Mouse (Mus musculus): ENCODE results near the gene Rimklb. TPM values are rescaled to one million over a fixed set of nuclear protein-coding genes. Genes with fewer than 3 reads are reported as not detected.

Rimklb gene
- polyA plus RNA-seq, 1 experiment from 2014 or later: 8.3 TPM

DNA sequence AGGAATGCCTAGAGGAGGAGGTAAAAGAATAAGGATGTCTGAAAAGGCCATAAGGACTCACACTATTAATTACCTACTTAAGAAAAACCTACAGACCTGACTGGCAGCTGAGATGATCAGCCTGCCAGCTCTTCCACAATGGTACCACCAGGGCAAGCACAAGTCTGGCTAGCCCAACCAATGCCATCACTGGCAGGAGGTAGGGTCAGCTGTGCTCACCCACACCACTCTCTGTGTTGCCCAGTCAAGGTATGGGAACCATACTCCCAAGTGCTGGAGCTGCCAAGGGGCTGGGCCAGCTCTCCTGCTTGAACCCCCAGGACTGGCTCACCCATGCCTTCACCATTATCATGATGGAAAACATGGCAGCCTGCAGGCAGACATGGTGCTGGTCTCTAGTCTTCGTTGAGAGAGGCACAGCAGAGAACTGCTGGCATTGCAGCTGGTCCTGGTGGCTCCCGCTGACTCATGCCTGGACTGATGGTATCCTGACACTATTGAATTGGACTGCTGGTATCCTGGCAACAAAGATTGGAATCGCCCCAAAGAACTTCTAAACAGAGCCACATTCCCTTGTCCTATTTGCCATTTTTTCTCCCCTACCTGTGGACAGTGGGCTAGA lies 32.4 kb downstream of the Rimklb start:
- ATAC-seq (ENCODE audit: low read depth): no peak
- no peaks in the 10 kb centered on the region for H3K4me1 ChIP-seq (replicated peaks; ENCODE audit: control insufficient read depth, insufficient read depth, low read length)
- 78% methylated on average over 3 of the region's 3 CpGs for WGBS

GRCm38 (mm10) chr6:122458946-122459693 lies 39.4 kb downstream of the Rimklb start:
- peaks cover 2% of the 10 kb centered on the region for H3K36me3 ChIP-seq (ENCODE audit: control insufficient read depth, insufficient read depth, low read length)
- H3K27me3 ChIP-seq (ENCODE audit: control insufficient read depth, insufficient read depth, low read depth, low read length): no peaks in the 10 kb centered on the region
- H3K27ac ChIP-seq (ENCODE audit: low read length): no peak overlapping the region

More for the DNA sequence above, 32.4 kb downstream of the Rimklb start:
- H3K9me3 ChIP-seq (ENCODE audit: control insufficient read depth, low read length): no peaks in the 10 kb centered on the region
- no peak overlapping the region for H3K27ac ChIP-seq (ENCODE audit: low read length)
- no peaks in the 10 kb centered on the region; the same call in 1 of the 2 replicates for H3K36me3 ChIP-seq (ENCODE audit: control insufficient read depth, insufficient read depth, low read length)
- H3K9ac ChIP-seq (ENCODE audit: low read length): no peak overlapping the region
- H3K27me3 ChIP-seq (ENCODE audit: control insufficient read depth, insufficient read depth, low read depth, low read length): no peaks in the 10 kb centered on the region
- no peak overlapping the region for H3K4me2 ChIP-seq (ENCODE audit: low read depth, low read length)
- no peak overlapping the region for H3K4me3 ChIP-seq (ENCODE audit: low read length)

DNA sequence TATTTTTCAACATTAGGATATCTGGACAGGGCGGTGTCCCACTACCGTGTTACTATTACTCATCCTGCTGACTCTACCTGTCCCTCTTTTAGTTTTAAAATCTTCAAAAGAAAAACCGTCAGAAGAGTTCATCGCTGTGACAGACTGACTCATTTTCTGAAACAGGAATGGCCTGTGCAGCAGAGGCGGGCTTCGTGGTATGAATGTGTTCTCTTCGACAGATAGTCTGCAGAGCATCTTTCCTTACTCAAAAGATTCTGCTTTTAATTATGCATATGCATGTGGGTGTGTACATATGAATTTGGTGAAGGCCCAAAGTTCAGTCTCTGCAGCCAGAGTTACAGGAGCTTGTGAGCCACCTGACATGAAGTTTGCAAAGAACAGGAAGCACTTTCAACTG lies 50.7 kb downstream of the Rimklb start:
- Histone ChIP-seq H3K4me2 (ENCODE audit: low read depth, low read length) (no peak overlapping the region), H3K4me3 (ENCODE audit: low read length) (no peak overlapping the region), H3K9me3 (ENCODE audit: control insufficient read depth, low read length) (no peaks in the 10 kb centered on the region), H3K9ac (ENCODE audit: low read length) (no peak overlapping the region), H3K27ac (ENCODE audit: low read length) (no peak overlapping the region), H3K36me3 (ENCODE audit: control insufficient read depth, insufficient read depth, low read length) (no peaks in the 10 kb centered on the region), H3K4me1 (replicated peaks; ENCODE audit: control insufficient read depth, insufficient read depth, low read length) (no peaks in the 10 kb centered on the region), H3K27me3 (ENCODE audit: control insufficient read depth, insufficient read depth, low read depth, low read length) (no peaks in the 10 kb centered on the region)
- ATAC-seq (ENCODE audit: low read depth): no peak
- 93% methylated on average over 7 of the region's 7 CpGs for WGBS

More at GRCm38 (mm10) chr6:122458946-122459693, 39.4 kb downstream of the Rimklb start:
- no peak overlapping the region for H3K4me3 ChIP-seq (ENCODE audit: low read length)
- no peak overlapping the region for H3K9ac ChIP-seq (ENCODE audit: low read length)
- ATAC-seq (ENCODE audit: low read depth): no peak
- no peaks in the 10 kb centered on the region for H3K4me1 ChIP-seq (replicated peaks; ENCODE audit: control insufficient read depth, insufficient read depth, low read length)
- no peak overlapping the region for H3K4me2 ChIP-seq (ENCODE audit: low read depth, low read length)
- 91% methylated on average over 8 of the region's 8 CpGs for WGBS
- no peaks in the 10 kb centered on the region for H3K9me3 ChIP-seq (ENCODE audit: control insufficient read depth, low read length)

GRCm38 (mm10) chr6:122445215-122445614 lies 53.3 kb downstream of the Rimklb start:
- Histone ChIP-seq H3K4me2 (ENCODE audit: low read depth, low read length) (no peak overlapping the region), H3K4me3 (ENCODE audit: low read length) (no peak overlapping the region)
- 69% methylated on average over 6 of the region's 6 CpGs for WGBS

DNA sequence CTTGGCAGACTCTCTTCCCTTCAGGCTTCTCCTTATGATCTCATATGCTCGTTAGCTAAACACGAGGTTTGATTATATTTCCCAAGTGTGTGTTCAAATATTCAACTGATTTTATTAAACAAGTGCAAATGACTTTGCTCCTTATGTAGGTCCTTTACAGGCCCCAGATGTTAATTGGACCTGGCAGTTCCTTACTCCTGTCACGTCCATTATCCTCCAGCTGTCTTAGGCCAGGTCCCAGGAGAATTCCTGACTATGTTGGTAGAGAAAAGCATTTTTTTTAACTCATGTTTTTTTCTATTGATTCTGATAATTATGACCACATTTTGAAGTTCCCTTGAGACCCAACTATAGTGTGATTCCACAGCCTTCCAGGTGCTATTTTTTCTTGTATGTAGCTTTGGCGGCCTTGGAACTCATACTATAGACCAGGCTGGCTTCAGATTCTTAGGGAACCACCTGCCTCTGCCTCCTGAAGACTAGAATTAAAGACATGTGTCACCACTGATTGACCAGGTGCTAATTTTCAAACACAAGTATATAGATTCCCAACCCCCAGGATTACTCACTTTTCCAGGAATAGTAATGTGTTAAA lies 57.8 kb downstream of the Rimklb start:
- Histone ChIP-seq H3K27ac (ENCODE audit: low read length) (no peak overlapping the region), H3K27me3 (ENCODE audit: control insufficient read depth, insufficient read depth, low read depth, low read length) (no peaks in the 10 kb centered on the region), H3K9ac (ENCODE audit: low read length) (no peak overlapping the region), H3K36me3 (ENCODE audit: control insufficient read depth, insufficient read depth, low read length) (no peaks in the 10 kb centered on the region), H3K4me3 (ENCODE audit: low read length) (no peak overlapping the region), H3K4me1 (replicated peaks; ENCODE audit: control insufficient read depth, insufficient read depth, low read length) (no peaks in the 10 kb centered on the region), H3K9me3 (ENCODE audit: control insufficient read depth, low read length) (no peaks in the 10 kb centered on the region), H3K4me2 (ENCODE audit: low read depth, low read length) (no peak overlapping the region)
- no peak for ATAC-seq (ENCODE audit: low read depth)
- 71% methylated on average over 4 of the region's 4 CpGs for WGBS

More at GRCm38 (mm10) chr6:122445215-122445614, 53.3 kb downstream of the Rimklb start:
- Histone ChIP-seq H3K27ac (ENCODE audit: low read length) (no peak overlapping the region), H3K36me3 (ENCODE audit: control insufficient read depth, insufficient read depth, low read length) (no peaks in the 10 kb centered on the region), H3K27me3 (ENCODE audit: control insufficient read depth, insufficient read depth, low read depth, low read length) (no peaks in the 10 kb centered on the region), H3K9me3 (ENCODE audit: control insufficient read depth, low read length) (no peaks in the 10 kb centered on the region), H3K4me1 (replicated peaks; ENCODE audit: control insufficient read depth, insufficient read depth, low read length) (no peaks in the 10 kb centered on the region), H3K9ac (ENCODE audit: low read length) (no peak overlapping the region)
- no peak for ATAC-seq (ENCODE audit: low read depth)

DNA sequence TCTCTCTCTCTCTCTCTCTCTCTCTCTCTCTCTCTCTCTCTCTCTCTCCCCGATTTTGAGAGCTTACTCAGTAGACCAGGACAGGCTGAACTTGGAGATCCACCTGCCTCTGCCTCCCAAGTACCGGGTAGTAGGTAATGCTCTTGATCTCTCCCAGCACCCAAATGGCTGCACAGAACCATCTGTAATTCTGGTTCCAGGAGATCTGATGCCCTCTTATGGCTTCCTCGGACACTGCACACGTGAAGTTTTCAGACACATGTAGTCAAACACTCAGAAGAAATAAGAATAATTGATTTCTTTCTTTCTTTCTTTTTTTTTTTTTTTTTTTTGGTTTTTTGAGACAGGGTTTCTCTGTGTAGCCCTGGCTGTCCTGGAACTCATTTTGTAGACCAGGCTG lies 59.3 kb downstream of the Rimklb start:
- H3K4me2 ChIP-seq (ENCODE audit: low read depth, low read length): no peak overlapping the region
- no peak overlapping the region for H3K4me3 ChIP-seq (ENCODE audit: low read length)
- no peaks in the 10 kb centered on the region for H3K27me3 ChIP-seq (ENCODE audit: control insufficient read depth, insufficient read depth, low read depth, low read length)
- no peak overlapping the region for H3K27ac ChIP-seq (ENCODE audit: low read length)
- no peak overlapping the region for H3K9ac ChIP-seq (ENCODE audit: low read length)
- H3K9me3 ChIP-seq (ENCODE audit: control insufficient read depth, low read length): no peaks in the 10 kb centered on the region
- 73% methylated on average over 3 of the region's 4 CpGs for WGBS
- no peaks in the 10 kb centered on the region for H3K36me3 ChIP-seq (ENCODE audit: control insufficient read depth, insufficient read depth, low read length)
- ATAC-seq (ENCODE audit: low read depth): no peak
- no peaks in the 10 kb centered on the region for H3K4me1 ChIP-seq (replicated peaks; ENCODE audit: control insufficient read depth, insufficient read depth, low read length)

DNA sequence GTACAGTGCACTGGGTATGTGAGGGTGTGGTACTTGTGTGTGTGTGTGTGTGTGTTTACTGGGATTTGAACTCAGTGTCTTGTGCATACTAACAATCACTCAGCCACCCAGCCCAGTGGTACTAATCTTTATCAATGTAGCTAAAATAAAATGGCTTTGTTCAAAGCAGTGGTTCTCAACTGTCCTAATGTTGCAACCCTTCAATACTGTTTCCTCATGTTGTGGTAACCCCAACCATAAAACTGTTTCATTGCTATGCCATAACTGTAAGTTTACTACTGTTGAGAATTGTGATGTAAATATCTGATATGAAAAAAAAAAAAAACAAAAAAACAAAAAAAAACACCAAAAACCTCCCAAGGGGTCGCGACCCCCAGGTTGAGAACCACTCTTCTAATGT lies 63.3 kb downstream of the Rimklb start:
- Histone ChIP-seq H3K36me3 (ENCODE audit: control insufficient read depth, insufficient read depth, low read length) (no peaks in the 10 kb centered on the region), H3K4me3 (ENCODE audit: low read length) (no peak overlapping the region), H3K9ac (ENCODE audit: low read length) (no peak overlapping the region), H3K27ac (ENCODE audit: low read length) (no peak overlapping the region), H3K9me3 (ENCODE audit: control insufficient read depth, low read length) (no peaks in the 10 kb centered on the region), H3K4me1 (replicated peaks; ENCODE audit: control insufficient read depth, insufficient read depth, low read length) (no peaks in the 10 kb centered on the region), H3K4me2 (ENCODE audit: low read depth, low read length) (no peak overlapping the region), H3K27me3 (ENCODE audit: control insufficient read depth, insufficient read depth, low read depth, low read length) (no peaks in the 10 kb centered on the region)
- ATAC-seq (ENCODE audit: low read depth): no peak
- 95% methylated on average over 2 of the region's 2 CpGs for WGBS

- no peaks in the 10 kb centered on the region for H3K36me3 ChIP-seq (ENCODE audit: control insufficient read depth, insufficient read depth, low read length)
- H3K4me3 ChIP-seq (ENCODE audit: low read length): no peak overlapping the region
- H3K27me3 ChIP-seq (ENCODE audit: control insufficient read depth, insufficient read depth, low read depth, low read length): no peaks in the 10 kb centered on the region
- no peak overlapping the region for H3K27ac ChIP-seq (ENCODE audit: low read length)
- peaks cover 4% of the 10 kb centered on the region; the same call in 1 of the 2 replicates for H3K9me3 ChIP-seq (ENCODE audit: control insufficient read depth, low read length)
- H3K4me1 ChIP-seq (replicated peaks; ENCODE audit: control insufficient read depth, insufficient read depth, low read length): no peaks in the 10 kb centered on the region
- 83% methylated on average over 7 of the region's 7 CpGs for whole genome bisulfite sequencing
- H3K4me2 ChIP-seq (ENCODE audit: low read depth, low read length): no peak overlapping the region
- no peak overlapping the region for H3K9ac ChIP-seq (ENCODE audit: low read length)
- no peak for ATAC-seq (ENCODE audit: low read depth)
Measured at GRCm38 (mm10) chr6:122427456-122427855, 71.1 kb downstream of the Rimklb start.

DNA sequence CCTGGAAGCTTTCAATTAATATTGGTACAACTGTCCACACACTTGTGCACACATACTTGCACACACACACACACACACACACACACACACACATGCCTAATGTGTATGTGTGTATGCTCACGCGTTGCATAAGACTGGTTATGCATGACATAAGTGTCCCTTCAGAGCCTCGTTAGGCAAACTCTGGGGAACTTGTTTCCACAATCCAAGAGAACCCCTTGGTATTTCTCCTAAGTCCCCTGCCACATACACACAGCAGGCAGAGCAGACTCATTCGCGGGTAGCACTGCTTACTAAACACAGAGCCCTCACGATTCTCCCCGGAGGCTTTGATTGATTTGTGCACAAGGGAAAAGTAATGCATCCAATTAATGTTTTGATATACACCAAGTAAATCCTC lies 81.5 kb downstream of the Rimklb start:
- H3K9ac ChIP-seq (ENCODE audit: low read length): no peak overlapping the region
- H3K4me2 ChIP-seq (ENCODE audit: low read depth, low read length): no peak overlapping the region
- no peaks in the 10 kb centered on the region for H3K36me3 ChIP-seq (ENCODE audit: control insufficient read depth, insufficient read depth, low read length)
- no peak for ATAC-seq (ENCODE audit: low read depth)
- no peaks in the 10 kb centered on the region for H3K4me1 ChIP-seq (replicated peaks; ENCODE audit: control insufficient read depth, insufficient read depth, low read length)
- WGBS: 68% methylated on average over 7 of the region's 7 CpGs
- no peak overlapping the region for H3K27ac ChIP-seq (ENCODE audit: low read length)
- H3K4me3 ChIP-seq (ENCODE audit: low read length): no peak overlapping the region
- H3K27me3 ChIP-seq (ENCODE audit: control insufficient read depth, insufficient read depth, low read depth, low read length): no peaks in the 10 kb centered on the region
- no peaks in the 10 kb centered on the region for H3K9me3 ChIP-seq (ENCODE audit: control insufficient read depth, low read length)

All from lung, embryonic 16.5 days (tissue).